Mouse (Mus musculus): ENCODE measurements around the gene Cfap97d1. TPM values are rescaled to one million over a fixed set of nuclear protein-coding genes. Genes with fewer than 3 reads are reported as not detected.

Cfap97d1 gene
- polyA plus RNA-seq (2017; shearing (Covaris generic)), result not detected

DNA sequence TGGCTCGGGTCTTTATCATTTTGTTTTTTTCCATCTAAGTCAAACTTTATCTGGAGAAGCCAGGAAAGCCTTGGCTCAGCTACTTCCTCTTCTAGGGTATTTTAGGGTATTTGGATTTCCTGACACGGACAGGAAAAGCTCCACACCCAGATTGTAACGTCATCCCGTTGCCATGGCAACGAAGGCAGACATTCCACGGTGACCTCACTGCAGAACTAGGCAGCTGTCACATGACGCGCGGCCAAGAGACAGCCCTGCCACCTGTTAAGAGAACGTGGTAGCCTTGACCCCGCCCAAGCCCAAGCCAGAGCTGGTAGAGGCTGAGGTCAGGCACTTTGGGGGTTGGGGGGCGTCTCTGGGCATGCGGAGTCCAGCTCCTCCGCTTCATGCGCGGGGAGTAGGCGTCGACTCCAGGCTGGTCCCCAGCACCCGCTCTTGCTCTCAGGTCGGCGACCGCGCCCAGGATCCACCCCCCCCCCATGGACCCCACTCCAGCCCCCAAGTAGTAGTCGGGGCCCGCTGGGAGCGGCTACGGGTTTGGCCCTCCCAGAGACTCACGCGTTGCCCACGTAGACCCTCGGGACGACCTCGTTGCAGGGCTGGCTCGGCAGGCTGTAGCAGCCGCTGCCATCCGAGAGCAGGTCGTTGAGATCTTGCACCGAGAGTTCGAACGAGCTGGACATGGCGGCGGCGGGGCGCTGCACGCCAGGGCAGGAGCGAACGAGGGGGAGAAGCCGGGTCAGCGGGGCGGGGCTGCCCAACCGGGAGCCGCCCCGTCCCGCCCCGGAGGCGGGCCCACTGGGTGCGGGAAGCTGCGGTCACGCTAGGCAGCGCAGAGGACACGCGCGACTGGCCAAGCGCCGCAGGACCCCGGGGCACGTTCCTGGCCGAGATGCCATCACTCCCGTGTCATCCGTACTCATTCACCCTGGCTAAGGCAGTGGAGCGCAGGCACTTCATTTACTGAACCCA, at the start of gene Cfap97d1:
Gene Cfap97d1, plus strand, starts transcription at position 226 of the 972 bp plus-strand sequence.

GRCm38 (mm10) chr11:101966965-101967614, 17.0 kb upstream of the Cfap97d1 start, which contains the start of gene Sost:
TSS of gene Sost (minus strand) at chr11:101967015.

GRCm38 (mm10) chr11:101986913-101987312, 2.8 kb downstream of the Cfap97d1 start, which contains the start of gene Dusp3:
TSS of gene Dusp3 (minus strand) at chr11:101987013.

GRCm38 (mm10) chr11:102028087-102028816, 44.2 kb downstream of the Cfap97d1 start, which contains the start of gene Mpp3:
TSS of gene Mpp3 (minus strand) at chr11:102028461.

DNA sequence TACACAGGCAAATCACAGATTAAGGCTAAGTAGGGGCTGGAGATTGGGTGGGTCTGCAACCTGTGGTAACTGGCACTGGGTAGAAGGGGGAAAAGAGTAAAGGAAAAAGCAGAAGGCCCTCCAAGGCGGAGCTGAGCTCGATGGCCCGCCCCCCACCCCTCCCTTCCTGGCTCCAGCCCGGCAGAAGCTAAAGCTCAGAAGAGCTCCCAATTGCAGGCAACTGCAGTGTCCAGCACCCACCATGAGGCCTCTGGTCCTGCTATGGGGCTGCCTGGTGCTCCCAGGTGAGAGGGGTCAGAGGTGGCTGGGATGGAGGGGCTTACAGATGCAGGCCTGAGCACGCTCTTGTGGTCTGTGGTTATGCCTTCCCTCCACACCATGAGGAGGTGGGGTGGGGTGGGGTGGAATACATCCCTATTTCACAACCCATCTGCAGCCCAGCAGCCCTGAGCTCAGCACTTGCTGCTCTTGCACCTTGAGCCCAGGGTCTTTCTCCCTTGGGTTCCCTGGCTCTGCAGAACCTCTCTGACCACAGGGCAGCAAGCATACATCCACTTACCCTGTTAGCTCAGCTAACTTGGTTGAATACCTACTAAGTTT, 57.4 kb downstream of the Cfap97d1 start, which contains the start of gene Cd300lg:
Gene Cd300lg, plus strand, starts transcription at position 160 of the 600 bp plus-strand sequence.

Other genes starting within 250 kb of the Cfap97d1 start
- gene Etv4, start 198.9 kb upstream of the Cfap97d1 start, polyA plus RNA-seq (2017; shearing (Covaris generic)), result under 1 TPM in 1 of 2 experiments, not detected in 1; 0.57 TPM
- gene Meox1, start 89.9 kb upstream of the Cfap97d1 start, polyA plus RNA-seq (2017; shearing (Covaris generic)), result under 1 TPM in 1 of 2 experiments, not detected in 1; 0.10 TPM
- gene Sost, start 17.3 kb upstream of the Cfap97d1 start, polyA plus RNA-seq (2017; shearing (Covaris generic)), result not detected
- gene Dusp3, start 2.7 kb downstream of the Cfap97d1 start, polyA plus RNA-seq (2017; shearing (Covaris generic)), result 1 to 10 TPM in 1 of 2 experiments, under 1 TPM in 1; 0.77 to 1.6 TPM
- under 1 TPM; 0.06 to 0.15 TPM for gene Mpp3, start 44.2 kb downstream of the Cfap97d1 start, polyA plus RNA-seq (2017; shearing (Covaris generic))
- gene Cd300lg, start 57.2 kb downstream of the Cfap97d1 start, polyA plus RNA-seq (2017; shearing (Covaris generic)), result under 1 TPM in 1 of 2 experiments, not detected in 1; 0.21 TPM
- 1 to 10 TPM; 1.5 to 3.2 TPM for gene Mpp2, start 104.2 kb downstream of the Cfap97d1 start, polyA plus RNA-seq (2017; shearing (Covaris generic))
- not detected for gene Ppy, start 117.0 kb downstream of the Cfap97d1 start, polyA plus RNA-seq (2017; shearing (Covaris generic))
- not detected for gene Pyy, start 123.6 kb downstream of the Cfap97d1 start, polyA plus RNA-seq (2017; shearing (Covaris generic))
- gene Nags, start 161.2 kb downstream of the Cfap97d1 start, polyA plus RNA-seq (2017; shearing (Covaris generic)), result under 1 TPM in 1 of 2 experiments, not detected in 1; 0.14 TPM
- gene Tmem101, start 172.1 kb downstream of the Cfap97d1 start, polyA plus RNA-seq (2017; shearing (Covaris generic)), result 10 to 100 TPM in 1 of 2 experiments, 1 to 10 TPM in 1; 4.9 to 10.4 TPM
- gene Lsm12, start 201.0 kb downstream of the Cfap97d1 start, polyA plus RNA-seq (2017; shearing (Covaris generic)), result 10 to 100 TPM; 71.5 to 99.9 TPM
- 10 to 100 TPM; 23.4 to 38.3 TPM for gene G6pc3, start 205.3 kb downstream of the Cfap97d1 start, polyA plus RNA-seq (2017; shearing (Covaris generic))
- 10 to 100 TPM; 23.2 to 25.0 TPM for gene Hdac5, start 245.9 kb downstream of the Cfap97d1 start, polyA plus RNA-seq (2017; shearing (Covaris generic))

Data from activated CD4-positive, CD25-positive, alpha-beta regulatory T cell (primary cell).